Mouse (Mus musculus): ENCODE measurements around the gene Mdk.

Gene Mdk

GRCm38 (mm10) chr2:91932160-91932711, at the start of gene Mdk:
Gene Mdk, minus strand, starts transcription at chr2:91932297.
- peak in 1 of 2 experiments; percentile 56 for DNase-seq (ENCODE audit: low spot score in 2 of 2)

GRCm38 (mm10) chr2:91980830-91981229, 48.7 kb upstream of the Mdk start:
- DNase-seq (ENCODE audit: low spot score in 2 of 2) = no peak

GRCm38 (mm10) chr2:91980245-91980644, 48.1 kb upstream of the Mdk start:
- DNase-seq (ENCODE audit: low spot score in 2 of 2) = no peak

- DNase-seq (ENCODE audit: low spot score in 2 of 2) = no peak
Observed at GRCm38 (mm10) chr2:91978547-91978946, 46.5 kb upstream of the Mdk start.

GRCm38 (mm10) chr2:91977960-91978359, 45.9 kb upstream of the Mdk start:
- no peak for DNase-seq (ENCODE audit: low spot score in 2 of 2)

- DNase-seq (ENCODE audit: low spot score in 2 of 2) = no peak
Observed at GRCm38 (mm10) chr2:91975581-91976541, 43.8 kb upstream of the Mdk start, which contains the start of gene Dgkz. Gene Dgkz, minus strand, starts transcription at chr2:91975864.

DNA sequence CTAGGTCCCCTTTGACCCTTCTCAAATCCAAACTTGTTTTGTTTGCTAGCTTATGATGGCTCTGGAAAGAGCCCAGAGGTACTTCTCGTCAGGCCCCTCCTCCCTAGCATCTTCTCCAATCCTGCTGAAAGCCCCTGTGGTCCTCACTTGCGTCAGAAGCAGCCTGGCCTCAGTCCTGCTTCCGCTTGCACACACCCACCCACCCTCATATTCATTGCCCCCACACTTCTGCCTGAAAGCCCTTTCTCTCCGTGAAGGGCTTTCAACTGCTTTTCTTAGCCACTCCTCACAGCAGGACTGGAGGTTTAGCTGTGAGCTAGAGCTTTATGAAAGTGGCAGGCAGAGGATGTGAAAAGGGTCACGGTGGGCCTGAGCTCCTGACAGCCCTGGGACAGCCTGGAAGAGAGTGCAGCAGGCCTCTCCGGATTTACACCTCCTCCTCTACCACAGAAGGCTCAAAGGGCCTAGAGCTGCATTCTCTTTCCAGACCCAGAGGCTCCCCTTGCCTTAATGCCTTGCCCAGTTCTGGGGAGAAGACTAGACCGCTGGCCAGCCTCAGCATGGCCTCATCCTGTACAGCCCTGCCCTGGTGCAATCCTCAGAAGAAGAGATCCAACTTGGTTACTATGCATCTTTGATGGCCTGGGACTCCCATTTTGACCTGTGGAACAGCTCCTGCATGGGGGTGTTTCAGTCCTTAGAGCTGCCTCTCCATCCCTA, 41.5 kb upstream of the Mdk start:
- DNase-seq (ENCODE audit: low spot score in 2 of 2) = no peak

GRCm38 (mm10) chr2:91972121-91972566, 40.0 kb upstream of the Mdk start:
- DNase-seq (ENCODE audit: low spot score in 2 of 2) = no peak

GRCm38 (mm10) chr2:91971231-91972097, 39.4 kb upstream of the Mdk start:
- no peak for DNase-seq (ENCODE audit: low spot score in 2 of 2)

GRCm38 (mm10) chr2:91967962-91968361, 35.9 kb upstream of the Mdk start:
- no peak for DNase-seq (ENCODE audit: low spot score in 2 of 2)

DNA sequence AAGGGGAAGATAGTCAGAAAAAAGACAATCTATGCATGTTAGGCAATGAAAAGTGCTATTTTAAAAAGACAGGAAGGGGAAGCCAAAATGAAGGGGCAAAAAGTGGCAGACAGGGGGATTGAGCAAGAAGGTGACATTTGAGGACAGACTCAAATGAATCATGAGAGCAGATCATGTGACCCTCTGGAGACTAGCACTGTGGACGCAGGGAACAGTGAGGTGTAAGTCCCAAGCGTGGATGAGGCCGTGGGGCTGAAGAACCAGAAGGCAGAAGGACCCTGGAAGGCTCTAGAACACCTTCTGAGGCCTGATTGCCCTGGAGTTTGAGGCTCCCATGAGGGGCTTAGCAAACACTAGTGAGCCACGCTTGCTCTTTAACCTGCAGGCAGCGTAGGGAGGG, 34.3 kb upstream of the Mdk start:
- no peak for DNase-seq (ENCODE audit: low spot score in 2 of 2)

- DNase-seq (ENCODE audit: low spot score in 2 of 2) = peak in 1 of 2 experiments; percentile 57
Observed at GRCm38 (mm10) chr2:91965417-91965816, 33.3 kb upstream of the Mdk start.

DNA sequence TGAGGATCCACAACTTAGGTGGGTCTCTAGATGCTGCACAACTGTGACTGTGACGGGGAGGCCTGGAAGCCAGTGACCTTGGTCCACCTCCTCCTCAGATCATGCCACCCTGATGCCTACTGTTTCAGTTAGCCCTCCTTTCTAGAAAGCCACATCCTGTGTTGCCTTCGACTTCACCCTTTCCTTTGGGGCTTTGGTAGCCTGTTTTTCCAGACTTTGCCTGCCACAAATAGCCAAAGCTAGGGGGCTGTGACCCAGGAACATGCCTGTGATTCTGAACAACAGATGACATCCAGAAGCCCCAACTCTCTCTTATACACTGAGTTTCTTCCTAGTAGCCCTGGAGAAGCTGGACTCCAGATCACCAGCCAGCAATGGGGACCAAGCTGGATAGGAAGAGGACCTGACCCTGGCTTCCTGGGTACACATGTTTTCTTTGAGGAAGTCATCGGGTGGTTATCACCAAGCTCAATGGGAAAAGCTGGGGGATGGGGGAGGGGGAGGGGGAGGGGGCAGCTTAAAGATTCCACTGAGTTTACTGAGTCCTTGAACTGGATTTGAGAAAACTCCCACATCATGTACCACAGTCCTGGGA, 32.6 kb upstream of the Mdk start:
- no peak for DNase-seq (ENCODE audit: low spot score in 2 of 2)

DNA sequence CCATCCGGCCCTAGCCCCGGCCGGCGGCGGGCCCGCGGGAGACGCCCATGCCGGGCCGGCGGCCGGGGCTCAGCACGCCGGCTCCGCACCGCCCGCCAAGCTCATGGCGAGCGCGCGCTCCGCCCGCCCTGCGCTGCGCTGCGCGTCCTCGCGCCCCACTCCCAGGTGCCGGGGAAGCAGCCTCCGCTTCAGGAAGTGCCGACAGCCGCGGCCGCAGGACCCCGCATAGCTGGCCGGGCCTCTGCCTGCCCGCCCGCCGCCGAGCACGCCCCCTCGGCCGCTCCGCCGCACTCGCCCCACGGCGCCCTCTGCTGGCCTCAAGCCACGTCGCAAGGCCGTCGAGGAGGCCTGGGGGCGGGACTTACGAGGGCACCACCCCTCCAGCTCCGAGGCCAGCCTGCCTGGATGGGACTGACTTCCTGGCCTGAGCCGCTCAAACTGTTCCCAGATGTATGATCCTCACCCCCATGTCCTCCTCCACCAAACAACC, 31.4 kb upstream of the Mdk start:
- peak; percentile 97 to 98 for DNase-seq (ENCODE audit: low spot score in 2 of 2)

DNA sequence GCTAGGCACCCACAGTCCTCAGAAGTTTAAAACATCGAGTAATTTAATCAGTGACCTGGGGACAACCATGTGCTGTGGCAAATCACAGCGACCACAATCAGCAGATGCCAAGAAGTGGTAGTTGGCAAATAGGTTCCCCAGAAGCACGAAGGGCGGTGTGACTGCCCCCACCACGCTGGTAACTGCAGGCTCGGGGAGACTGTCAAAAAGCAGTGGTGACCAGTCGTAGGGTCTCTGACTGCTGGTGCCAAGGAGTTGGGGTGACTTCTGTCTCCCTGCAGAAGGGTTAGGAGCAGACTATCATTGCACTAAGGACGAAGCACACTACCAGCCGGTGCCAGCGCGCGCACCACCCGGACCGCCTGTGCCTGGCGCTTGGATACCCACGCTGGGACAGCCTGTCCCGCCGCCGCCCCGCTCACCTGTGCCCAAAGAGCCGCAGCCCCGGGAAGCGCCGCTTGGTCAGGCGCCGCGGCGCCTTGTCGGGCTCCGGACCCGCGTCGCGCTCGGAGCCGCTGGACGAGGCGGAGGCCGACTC, 30.8 kb upstream of the Mdk start:
- DNase-seq (ENCODE audit: low spot score in 2 of 2) = peak in 1 of 2 experiments; percentile 46

DNA sequence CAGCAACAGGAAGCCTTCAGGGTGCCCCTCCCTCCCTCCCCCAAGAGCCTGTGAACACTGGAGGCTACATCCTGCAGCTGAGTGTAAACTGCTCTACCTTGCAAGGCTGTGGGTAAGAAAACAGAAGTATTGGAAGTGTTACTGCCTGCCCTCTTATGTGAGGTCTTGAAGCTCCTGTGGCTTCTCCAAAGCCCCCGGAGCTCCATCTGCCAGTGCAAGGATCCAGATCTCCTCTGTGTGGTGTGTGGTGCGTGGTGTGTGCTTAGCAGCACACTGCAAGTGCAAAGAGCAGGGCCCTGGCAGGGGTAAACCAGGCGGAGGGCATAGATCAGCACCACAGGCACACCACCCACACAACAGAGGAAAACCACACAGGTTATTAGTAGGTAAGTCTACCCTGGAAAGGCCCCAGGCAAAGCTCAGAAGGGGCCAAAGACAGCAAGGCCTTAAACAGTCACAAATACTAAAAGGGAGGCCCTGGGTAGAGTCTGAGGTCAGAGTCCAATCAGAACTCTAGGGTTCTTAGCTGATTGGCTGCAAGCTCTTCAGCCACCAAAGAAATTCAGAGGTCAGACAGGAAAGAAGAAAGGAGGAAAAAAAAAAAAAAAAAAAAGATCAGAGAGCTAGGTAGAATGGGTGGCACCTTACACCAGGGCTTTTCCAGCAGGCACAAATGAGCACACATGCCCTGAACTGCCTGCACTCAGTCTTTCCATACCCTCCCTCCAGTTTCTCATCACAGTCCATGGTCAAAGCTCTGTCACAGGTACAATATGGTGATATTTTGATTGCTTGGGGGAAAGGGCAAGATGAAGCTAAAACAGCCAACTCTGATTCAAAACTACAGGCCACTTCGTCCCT, 30.0 kb upstream of the Mdk start:
- DNase-seq (ENCODE audit: low spot score in 2 of 2) = no peak

DNA sequence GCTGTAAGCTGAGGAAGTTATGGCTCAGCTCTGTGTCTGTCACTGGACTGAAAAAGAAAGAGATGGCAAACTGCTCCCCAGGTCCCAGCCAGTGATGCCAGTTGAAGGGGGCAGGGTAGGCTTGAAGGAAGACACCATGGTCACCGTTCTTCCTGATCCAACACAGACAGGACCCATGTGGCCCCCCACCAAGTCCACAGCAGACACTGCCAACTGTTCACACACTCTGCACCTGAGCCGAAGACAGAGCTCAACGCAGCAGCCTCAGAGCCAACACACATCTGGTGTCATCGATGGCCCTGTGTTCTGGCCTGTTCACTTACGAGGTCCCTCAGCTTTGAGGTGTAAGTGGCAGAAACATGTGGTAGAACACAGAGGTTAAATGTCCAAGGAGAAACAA, 28.4 kb upstream of the Mdk start:
- DNase-seq (ENCODE audit: low spot score in 2 of 2) = no peak

DNA sequence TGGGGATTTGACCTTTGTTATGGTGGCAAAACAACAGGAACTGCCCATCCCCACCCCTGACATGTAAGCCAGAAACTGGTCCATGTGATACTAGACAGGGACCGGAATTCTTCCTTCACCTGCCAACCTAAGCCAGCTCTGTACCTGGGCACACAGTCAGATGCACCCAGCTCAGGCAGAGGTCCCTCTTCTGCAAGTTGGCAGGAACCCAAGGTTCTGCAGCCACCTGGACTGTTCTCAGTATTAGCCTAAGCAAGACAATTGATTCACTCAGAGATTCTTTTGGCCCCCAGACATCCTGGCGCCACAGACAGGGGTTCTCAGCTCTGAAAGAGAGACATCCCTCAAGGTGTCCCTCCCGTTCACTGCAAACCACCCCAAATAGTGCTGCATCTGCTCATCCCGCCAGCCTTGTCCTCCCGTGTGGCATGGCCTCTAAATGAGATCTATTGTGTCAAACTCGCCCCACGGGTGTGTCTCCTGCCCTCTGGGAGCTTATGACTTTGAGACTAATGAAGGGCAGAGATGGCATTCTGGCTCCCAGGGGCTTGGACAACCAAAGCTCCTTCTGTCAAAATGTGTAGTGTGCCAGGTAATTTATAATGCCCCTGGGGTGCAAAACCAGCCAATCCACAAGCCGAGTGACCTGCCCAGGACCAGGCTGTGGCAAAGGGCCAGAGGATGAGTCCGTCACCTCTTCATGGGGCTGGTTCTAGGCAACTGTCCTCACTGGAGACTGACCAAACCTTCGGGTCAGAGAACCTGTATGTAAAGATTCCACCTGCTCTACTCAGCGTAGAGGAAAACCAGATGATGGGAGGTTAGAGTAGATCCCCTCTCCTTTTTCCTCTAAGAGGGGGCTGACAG, 27.7 kb upstream of the Mdk start:
- DNase-seq (ENCODE audit: low spot score in 2 of 2) = no peak

Data from urinary bladder, postnatal 4 days (tissue).